Mouse (Mus musculus) mammary gland, adult 2 months (tissue): Measurements from ENCODE around the gene Styxl1. TPM values are rescaled to one million over a fixed set of nuclear protein-coding genes. Genes with fewer than 3 reads are reported as not detected.

Experiments used
- polyA plus RNA-seq: library from polyadenylated mRNA; depleted of rRNA; stranded (reverse); fragments of >200 nt; gene quantifications from 2 replicates; pipeline ENCODE4 v1.2.3, GENCODE M21; 2012; ENCODE audit warnings: low replicate concordance; rRNA removed

The Styxl1 gene
- polyA plus RNA-seq: 0.27 and 0.66 TPM in 2 replicates

DNA sequence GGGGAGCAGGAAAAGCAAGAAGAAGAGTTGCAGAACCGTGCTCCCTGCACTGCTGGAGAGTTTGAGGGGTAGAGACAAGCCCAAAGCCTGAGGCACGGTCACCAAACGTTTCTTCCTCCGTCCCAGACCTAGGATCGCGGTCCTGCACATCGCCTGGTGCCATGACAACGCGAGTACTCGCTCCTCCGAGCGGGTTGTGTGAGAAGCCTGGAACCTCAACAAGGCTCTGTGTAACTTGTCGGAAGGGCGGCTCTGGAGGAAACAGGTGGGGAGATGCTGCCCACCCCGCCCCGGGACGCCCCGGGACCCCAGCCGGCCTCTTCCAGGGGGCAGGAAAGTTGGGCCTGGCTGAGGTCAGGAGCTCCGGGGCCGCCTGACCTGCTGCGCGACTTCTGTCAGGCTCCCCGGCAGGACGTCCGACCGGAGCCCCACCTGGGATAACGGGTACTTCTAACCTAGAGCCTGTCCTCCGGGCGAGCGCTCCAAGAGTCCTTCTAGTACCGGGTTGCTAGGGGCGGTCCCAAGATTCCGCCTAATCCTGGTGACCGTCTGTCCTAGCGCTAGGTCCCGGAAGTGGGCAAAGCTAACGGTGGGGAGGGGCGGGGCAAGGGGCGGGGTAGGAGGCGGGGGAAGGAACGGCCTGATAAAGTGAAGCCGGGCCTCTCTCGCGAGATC lies at the start of gene Styxl1:
Gene Styxl1, minus strand, starts transcription at position 590 of the 675 bp plus-strand sequence.

DNA sequence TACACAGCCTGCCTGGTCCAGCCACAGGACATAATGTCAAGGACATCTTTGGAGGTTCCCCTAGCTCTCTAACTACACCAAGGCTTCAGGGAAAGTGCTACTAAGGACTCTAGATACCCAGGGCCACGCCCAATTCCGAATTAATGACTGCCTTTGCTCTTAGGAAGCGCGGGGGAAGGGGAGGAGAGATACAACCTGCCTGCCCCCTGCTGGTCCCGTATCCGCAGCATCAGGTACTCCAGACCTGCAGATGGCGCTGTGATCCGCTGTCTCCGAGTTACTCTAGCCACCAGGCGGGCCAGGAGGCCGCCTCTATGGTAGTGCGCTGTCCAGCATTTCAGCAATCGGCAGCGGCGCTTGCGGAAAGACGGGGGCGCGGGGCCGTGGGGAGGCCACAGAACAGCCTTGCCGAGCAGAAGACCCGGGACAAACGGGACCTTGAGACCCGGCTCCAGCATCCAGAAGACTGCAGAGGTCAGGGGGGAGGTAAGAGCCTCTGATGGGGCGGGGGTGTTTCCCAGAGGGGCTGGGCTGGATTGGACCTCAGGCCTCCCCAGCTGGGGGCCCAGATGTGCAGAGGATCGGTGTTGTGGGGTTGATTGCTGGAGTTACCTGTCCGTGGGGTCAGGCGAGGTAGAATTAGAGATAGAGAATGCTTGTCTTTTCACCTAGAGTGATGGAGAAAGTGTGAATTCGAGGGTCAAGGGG lies 28.5 kb upstream of the Styxl1 start, which contains the start of gene Srrm3:
Gene Srrm3, plus strand, starts transcription at position 336 of the 708 bp plus-strand sequence.

DNA sequence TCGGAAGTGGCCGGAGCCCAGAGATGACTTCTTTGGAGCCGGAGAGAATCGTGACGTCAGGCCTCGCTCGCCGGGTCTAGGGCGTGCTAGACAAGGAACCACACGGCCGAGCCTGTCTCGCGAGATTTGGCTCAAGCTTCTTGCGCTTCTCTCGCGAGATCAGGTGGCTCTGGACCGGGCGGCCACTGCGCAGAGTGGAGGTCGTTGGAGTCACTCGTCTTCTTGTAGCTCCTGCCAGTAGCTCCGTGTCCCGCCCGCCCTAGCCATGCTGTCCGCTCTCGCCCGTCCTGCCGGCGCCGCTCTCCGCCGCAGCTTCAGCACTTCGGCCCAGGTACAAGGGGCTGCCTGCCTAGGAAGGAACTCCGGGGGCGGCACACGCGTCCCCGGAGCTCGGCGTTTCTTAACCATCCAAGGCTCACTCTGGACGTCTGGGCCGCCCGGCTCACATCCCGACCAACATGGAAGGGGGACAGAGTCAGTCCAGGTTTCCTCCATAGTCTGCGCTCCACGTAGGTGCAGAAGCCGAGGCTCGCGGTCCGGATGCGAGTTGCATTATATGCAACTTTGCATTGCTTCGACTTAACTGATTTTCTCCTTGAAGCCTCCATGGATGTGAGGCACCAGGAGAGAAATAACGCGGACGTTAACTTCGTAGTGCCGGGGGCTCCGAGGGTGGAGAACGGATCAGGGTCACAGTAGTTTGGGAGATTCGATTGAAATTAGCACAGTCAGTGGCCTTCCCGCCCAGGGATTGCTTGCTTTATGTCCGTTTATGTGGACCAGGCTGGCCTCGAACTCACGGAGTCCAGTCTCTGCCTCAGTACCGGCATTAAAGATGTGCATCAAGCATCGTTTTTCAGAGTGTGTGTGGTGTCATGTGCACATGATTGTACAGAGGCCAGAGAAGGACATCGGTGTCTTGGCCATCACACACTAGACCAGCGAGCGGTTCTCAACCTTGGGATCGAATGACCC lies 573 bp upstream of the Styxl1 start, which contains the start of gene Mdh2:
Gene Mdh2, plus strand, starts transcription at position 10 of the 975 bp plus-strand sequence.

DNA sequence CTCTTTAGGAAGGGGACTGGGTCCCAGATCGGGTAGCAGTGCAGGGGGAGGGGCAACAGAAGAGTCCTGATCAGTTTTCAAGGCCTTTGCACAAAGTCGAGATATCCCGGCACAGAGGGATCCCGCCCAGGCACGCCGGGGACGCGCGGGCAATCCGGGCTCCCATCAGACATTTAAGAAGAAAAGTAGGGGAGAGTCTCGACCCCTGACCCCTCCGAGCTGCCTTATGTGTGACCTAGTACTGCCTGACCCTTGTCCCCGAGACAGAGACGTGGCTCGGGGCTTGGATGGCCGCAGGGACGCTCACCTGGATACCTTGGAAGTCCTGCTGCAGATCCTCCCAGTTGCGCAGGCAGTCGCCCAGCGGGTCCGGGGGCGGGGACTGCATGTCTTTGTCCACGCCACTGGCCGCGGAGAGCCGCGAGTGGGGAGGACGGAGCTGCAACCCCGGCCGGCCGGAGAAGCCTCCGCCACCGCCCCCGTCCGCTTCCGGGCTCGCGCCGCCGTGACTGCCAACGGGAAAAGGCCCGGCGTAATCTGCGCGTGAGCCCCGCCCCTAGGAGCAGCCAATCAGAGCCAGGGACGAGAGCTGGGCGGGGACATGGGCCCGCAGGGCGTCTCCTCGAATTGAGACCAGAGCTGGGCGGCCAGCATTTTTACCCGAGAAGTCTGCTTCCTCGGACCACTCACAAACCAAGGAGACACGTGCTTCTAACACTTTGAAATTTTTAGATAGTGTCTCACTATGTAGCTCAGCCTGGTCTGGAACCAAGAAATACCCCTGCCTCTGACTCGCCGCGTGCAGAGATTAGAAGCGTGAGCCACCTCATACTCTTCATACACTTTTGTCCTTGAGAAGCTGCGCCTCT lies 34.2 kb downstream of the Styxl1 start, which contains the start of gene Tmem120a:
Gene Tmem120a, minus strand, starts transcription at position 708 of the 869 bp plus-strand sequence.

Other genes with a start within 250 kb of the Styxl1 start
- 35.5 and 48.2 TPM in 2 replicates for gene Hip1, start 233.3 kb downstream of the Styxl1 start, polyA plus RNA-seq
- not detected in 2 replicates for gene Ccl26, start 214.8 kb downstream of the Styxl1 start, polyA plus RNA-seq
- 14.7 and 24.8 TPM in 2 replicates for gene Ccl24, start 205.3 kb downstream of the Styxl1 start, polyA plus RNA-seq
- gene Rhbdd2, start 145.8 kb downstream of the Styxl1 start, polyA plus RNA-seq: 43.5 and 52.9 TPM in 2 replicates
- 343 and 345 TPM in 2 replicates for gene Por, start 108.4 kb downstream of the Styxl1 start, polyA plus RNA-seq
- gene Tmem120a, start 33.9 kb downstream of the Styxl1 start, polyA plus RNA-seq: 163 and 164 TPM in 2 replicates
- 808 and 1,108 TPM in 2 replicates for gene Mdh2, start 95 bp upstream of the Styxl1 start, polyA plus RNA-seq
- gene Srrm3, start 28.5 kb upstream of the Styxl1 start, polyA plus RNA-seq: 0.06 TPM in 1 of 2 replicates, not detected in the other
- gene Hspb1, start 109.5 kb upstream of the Styxl1 start, polyA plus RNA-seq: 278 and 369 TPM in 2 replicates
- gene Ywhag, start 156.2 kb upstream of the Styxl1 start, polyA plus RNA-seq: 172 and 216 TPM in 2 replicates
- gene Ssc4d, start 196.1 kb upstream of the Styxl1 start, polyA plus RNA-seq: 8.7 and 11.4 TPM in 2 replicates
- not detected in 2 replicates for gene Zp3, start 201.7 kb upstream of the Styxl1 start, polyA plus RNA-seq
- gene Dtx2, start 216.4 kb upstream of the Styxl1 start, polyA plus RNA-seq: 42.7 and 70.4 TPM in 2 replicates